8 mouse cellular contexts compared by ENCODE assay signal in genomic region chr13:53309661-53310160, GRCm38 (mm10). TPM values are rescaled to one million over a fixed set of nuclear protein-coding genes. Genes with fewer than 3 reads are reported as not detected.
DNase-seq lines count a peak whose midpoint lies in the region; ATAC-seq lines count a peak whose summit lies in the region.

No protein-coding gene starts in this region.

- 3% methylated on average over 15 of the region's 15 CpGs for WGBS in forebrain, embryonic 14.5 days
- WGBS in hindbrain, embryonic 12.5 days = 2% methylated on average over 15 of the region's 15 CpGs

- no peaks in the 10 kb centered on the region for H3K9me3 ChIP-seq in forebrain, embryonic 14.5 days (replicated peaks; ENCODE audit: control insufficient read depth, low read length)
- H3K9me3 ChIP-seq in hindbrain, embryonic 12.5 days (replicated peaks) = no peaks in the 10 kb centered on the region

- DNase-seq in adrenal gland, adult 2 months = peak; percentile 33
- DNase-seq in adrenal gland, adult 8-10 months = no peak
- DNase-seq in forebrain, embryonic 14.5 days (ENCODE audit: low spot score) = peak; percentile 77
- DNase-seq in layer of hippocampus, adult 9-11 months = peak; percentile 52
- DNase-seq in lung, postnatal 14 days = peak; percentile 27
- peak; percentile 57 for DNase-seq in right cerebral cortex, postnatal 25 days

- H3K4me2 ChIP-seq in forebrain, embryonic 14.5 days (ENCODE audit: low read length) = peak overlapping the region; percentile 49
- H3K4me2 ChIP-seq in hindbrain, embryonic 12.5 days (replicated peaks) = peak overlapping the region; percentile 50

- H3K4me1 ChIP-seq in forebrain, embryonic 14.5 days (ENCODE audit: control insufficient read depth, insufficient read depth, low read length) = peaks cover 14% of the 10 kb centered on the region
- peaks cover 9% of the 10 kb centered on the region; the same call in 1 of the 2 replicates for H3K4me1 ChIP-seq in hindbrain, embryonic 12.5 days

- H3K27ac ChIP-seq in forebrain, embryonic 14.5 days (ENCODE audit: low read depth, low read length) = peak overlapping the region; percentile 41; the same call in 1 of the 2 replicates
- peak overlapping the region; percentile 67 for H3K27ac ChIP-seq in hindbrain, embryonic 12.5 days

- H3K27me3 ChIP-seq in forebrain, embryonic 14.5 days (replicated peaks; ENCODE audit: control insufficient read depth, insufficient read depth, low read length) = no peaks in the 10 kb centered on the region
- no peaks in the 10 kb centered on the region for H3K27me3 ChIP-seq in hindbrain, embryonic 12.5 days

- peak overlapping the region; percentile 16 for H3K4me3 ChIP-seq in forebrain, embryonic 14.5 days (ENCODE audit: low read depth, low read length)
- H3K4me3 ChIP-seq in hindbrain, embryonic 12.5 days = peak overlapping the region; percentile 21; the same call in 1 of the 2 replicates

- peak overlapping the region; percentile 56 for H3K9ac ChIP-seq in forebrain, embryonic 14.5 days (ENCODE audit: low read length)
- H3K9ac ChIP-seq in hindbrain, embryonic 12.5 days = 0 out of 2 replicates have a peak overlapping the region, but pooled peaks have one; percentile 14

- H3K36me3 ChIP-seq in forebrain, embryonic 14.5 days (ENCODE audit: control insufficient read depth, insufficient read depth, low read length) = no peaks in the 10 kb centered on the region
- H3K36me3 ChIP-seq in hindbrain, embryonic 12.5 days = no peaks in the 10 kb centered on the region

- ATAC-seq in forebrain, embryonic 14.5 days = peak; percentile 86
- ATAC-seq in hindbrain, embryonic 12.5 days (ENCODE audit: low FRiP score) = peak; percentile 83
- ATAC-seq in inflammation-experienced regulatory T-cells, adult 6 months = no peak

RNA-seq across cellular contexts. Expression of gene Ror2, which starts 23.8 kb away (rescaled TPM):
- 1 to 10 TPM; 4.7 to 7.0 TPM for total RNA-seq in adrenal gland, adult 2 months (2021)
- 10.0 and 11.8 TPM in 2 replicates for polyA plus RNA-seq in adrenal gland, adult 2 months (2012; rRNA removed)
- total RNA-seq in adrenal gland, adult 8-10 months (2022) = 1 to 10 TPM; 6.0 to 9.0 (median 6.8) TPM
- 2.2 and 2.6 TPM in 2 replicates for polyA plus RNA-seq in forebrain, embryonic 14.5 days (2014; fragmentation: Nextera tagmentation; extraction: Ambion mirVana)
- polyA plus RNA-seq in hindbrain, embryonic 12.5 days (2016; fragmentation: Nextera tagmentation; extraction: Ambion mirVana) = 16.7 and 17.8 TPM in 2 replicates
- polyA plus RNA-seq in inflammation-experienced regulatory T-cells, adult 6 months (2017; shearing (Covaris generic)) = not detected
